Mouse (Mus musculus) kidney, adult 2 months (tissue): ENCODE measurements around the gene Zcchc4. TPM values are rescaled to one million over a fixed set of nuclear protein-coding genes. Genes with fewer than 3 reads are reported as not detected.
A peak's percentile ranks its signal among the peaks of the same experiment; 100 is the strongest.
"Not testable (repeated sequence)": the region's sequence is repeated elsewhere in the genome, so short reads cannot be mapped to it uniquely, and the experiment has no call there.

Experiments
- DNase-seq: peaks from one replicate; pipeline ENCODE4 v3.0.0; 2021
- H3K27ac ChIP-seq: fragments of 200-500 bp; 2 replicates; pipeline ENCODE4 v1.5.1; 2012; ENCODE audit warnings: low read depth, low read length, control low read depth, inconsistent platforms; ENCODE audit not compliant: insufficient read depth
- H3K27me3 ChIP-seq: fragments of 200-500 bp; replicated peaks from 2 replicates; pipeline ENCODE4 v1.6.1; 2012; ENCODE audit warnings: mild to moderate bottlenecking, moderate library complexity, low read length, inconsistent platforms; ENCODE audit not compliant: control insufficient read depth, insufficient read depth
- H3K36me3 ChIP-seq: fragments of 200-500 bp; 2 replicates; pipeline ENCODE4 v1.6.1; 2012; ENCODE audit warnings: mild to moderate bottlenecking, moderate library complexity, low read length, inconsistent platforms; ENCODE audit not compliant: control insufficient read depth, insufficient read depth
- H3K4me1 ChIP-seq: fragments of 200-500 bp; 2 replicates; pipeline ENCODE4 v1.6.1; 2011; ENCODE audit warnings: low read length; ENCODE audit not compliant: control insufficient read depth, insufficient read depth
- H3K4me3 ChIP-seq: fragments of 200-500 bp; 2 replicates; pipeline ENCODE4 v1.5.1; 2011; ENCODE audit warnings: mild to moderate bottlenecking, low read depth, low read length, control low read depth; ENCODE audit not compliant: insufficient read depth
- CTCF ChIP-seq: fragments of 200-500 bp; conservative IDR thresholded peaks from 2 replicates; pipeline ENCODE4 v1.5.1; 2011; ENCODE audit warnings: low read depth, mild to moderate bottlenecking, control low read depth, low read length, moderate library complexity, mixed read lengths; ENCODE audit not compliant: insufficient read depth, insufficient read length
- POLR2A ChIP-seq: fragments of 200-500 bp; IDR thresholded peaks from one replicate; pipeline ENCODE4 v1.6.1; 2011; ENCODE audit warnings: low read depth, low read length, control low read depth
- WGBS: fragments of 180-500 bp; shearing (Covaris S2); methylation state at CpG from one replicate; pipeline ENCODE4 v1.1.7; 2018; 5-methylcytosine and 5-hydroxymethylcytosine counted together
- polyA plus RNA-seq: library from polyadenylated mRNA; depleted of rRNA; stranded (reverse); fragments of >200 nt; gene quantifications from 2 replicates; pipeline ENCODE4 v1.2.3, GENCODE M21; 2012

Zcchc4 gene
- polyA plus RNA-seq, 1 experiment, result 6.5 TPM

DNA sequence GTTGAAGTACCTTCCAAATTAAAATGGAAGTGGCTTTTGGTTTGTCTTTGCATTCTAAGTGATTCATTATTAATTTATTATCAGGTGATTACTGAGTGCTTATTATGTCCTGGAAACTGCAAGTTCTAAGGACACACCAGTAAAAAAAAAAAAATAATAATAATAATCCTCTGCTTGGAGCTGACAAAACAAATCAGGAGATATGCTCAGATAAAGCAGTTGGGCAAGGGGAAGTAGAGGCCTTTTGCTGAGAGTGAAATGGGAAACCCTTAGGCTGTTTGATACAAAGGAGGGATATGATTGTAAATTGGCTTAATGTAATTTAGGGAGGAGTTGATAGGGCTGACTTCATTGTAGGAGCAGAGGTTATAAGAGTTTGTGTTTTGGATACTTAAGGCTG is 28.3 kb upstream of the Zcchc4 start:
- Histone ChIP-seq H3K4me3 (no peak overlapping the region), H3K27me3 (no peaks in the 10 kb centered on the region; the same call in 1 of the 2 replicates), H3K4me1 (peaks cover 12% of the 10 kb centered on the region), H3K27ac (no peak overlapping the region), H3K36me3 (no peaks in the 10 kb centered on the region)
- no peak for DNase-seq
- TF ChIP-seq CTCF, result no peak
- TF ChIP-seq POLR2A, result no peak

DNA sequence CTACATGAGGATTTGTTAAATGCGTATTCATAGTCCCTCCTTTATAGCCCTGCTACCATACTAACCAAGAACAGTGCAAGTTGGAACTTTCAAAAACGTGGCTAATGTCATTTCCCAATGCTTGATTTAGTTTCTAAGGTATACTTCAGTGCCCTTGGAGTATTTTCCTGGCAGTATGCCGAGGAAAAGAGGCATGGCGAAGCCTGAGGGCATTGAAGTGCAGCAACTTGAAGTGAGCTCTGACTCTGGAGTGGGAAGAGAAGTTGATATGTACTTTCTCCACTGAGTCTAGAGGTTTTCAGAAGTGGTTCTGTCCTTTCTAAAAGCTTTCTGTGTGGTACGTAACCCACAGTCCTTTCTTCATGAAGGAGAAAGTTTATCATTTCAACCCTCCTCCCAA is 26.5 kb upstream of the Zcchc4 start:
- Histone ChIP-seq H3K4me1 (peaks cover 6% of the 10 kb centered on the region), H3K27ac (no peak overlapping the region), H3K4me3 (no peak overlapping the region), H3K27me3 (no peaks in the 10 kb centered on the region; the same call in 1 of the 2 replicates), H3K36me3 (no peaks in the 10 kb centered on the region)
- peak; percentile 78 for DNase-seq
- 44% methylated on average over 5 of the region's 5 CpGs for WGBS
- TF ChIP-seq POLR2A (no peak), CTCF (no peak)

DNA sequence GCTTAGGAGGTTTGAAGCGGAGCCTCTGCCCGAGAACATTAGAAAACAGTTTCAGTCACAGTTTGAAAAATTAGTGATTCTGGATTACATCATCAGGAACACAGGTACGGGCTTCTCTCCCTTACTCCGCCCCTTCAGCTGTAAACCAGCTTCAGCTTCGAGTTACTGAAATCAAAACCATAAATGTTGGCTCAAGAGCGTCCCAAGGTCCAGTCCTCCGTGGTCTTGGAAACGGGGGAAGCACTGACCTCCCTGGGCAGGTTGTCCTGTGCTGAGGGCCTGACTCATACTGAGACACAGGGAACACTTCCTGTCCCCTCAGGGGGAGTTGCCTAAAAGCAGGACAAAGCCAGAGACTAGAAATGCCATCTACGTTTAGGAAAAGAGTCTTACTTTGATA is 22.1 kb upstream of the Zcchc4 start:
- Histone ChIP-seq H3K4me3 (no peak overlapping the region), H3K27ac (no peak overlapping the region), H3K27me3 (no peaks in the 10 kb centered on the region), H3K36me3 (no peaks in the 10 kb centered on the region), H3K4me1 (peaks cover 3% of the 10 kb centered on the region)
- 73% methylated on average over 9 of the region's 9 CpGs for WGBS
- TF ChIP-seq CTCF (no peak), POLR2A (no peak)
- DNase-seq, result no peak

DNA sequence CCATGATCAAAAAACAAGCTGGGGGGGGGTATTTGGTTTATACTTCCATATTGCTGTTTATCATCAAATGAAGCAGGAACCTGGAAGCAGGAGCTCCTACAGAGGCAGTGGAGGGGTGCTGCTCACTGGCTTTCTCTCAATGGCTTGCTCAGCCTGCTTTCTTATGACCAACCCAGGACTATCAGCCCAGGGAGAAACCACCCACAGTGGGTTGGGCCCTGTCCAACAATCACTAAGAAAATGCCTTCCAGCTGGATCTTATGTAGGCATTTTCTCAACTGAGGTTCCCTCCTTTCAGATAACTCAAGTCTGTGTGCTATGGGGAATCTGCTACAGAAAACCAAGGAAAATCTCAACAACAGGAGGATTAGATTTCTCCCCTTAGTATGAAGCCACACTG is 21.0 kb upstream of the Zcchc4 start:
- Histone ChIP-seq H3K27me3 (no peaks in the 10 kb centered on the region), H3K4me3 (no peak overlapping the region), H3K4me1 (0 out of 2 replicates have a peak, but pooled peaks cover 1% of the 10 kb centered on the region), H3K36me3 (no peaks in the 10 kb centered on the region), H3K27ac (no peak overlapping the region)
- no peak for TF ChIP-seq POLR2A
- no peak for TF ChIP-seq CTCF
- DNase-seq, result no peak

DNA sequence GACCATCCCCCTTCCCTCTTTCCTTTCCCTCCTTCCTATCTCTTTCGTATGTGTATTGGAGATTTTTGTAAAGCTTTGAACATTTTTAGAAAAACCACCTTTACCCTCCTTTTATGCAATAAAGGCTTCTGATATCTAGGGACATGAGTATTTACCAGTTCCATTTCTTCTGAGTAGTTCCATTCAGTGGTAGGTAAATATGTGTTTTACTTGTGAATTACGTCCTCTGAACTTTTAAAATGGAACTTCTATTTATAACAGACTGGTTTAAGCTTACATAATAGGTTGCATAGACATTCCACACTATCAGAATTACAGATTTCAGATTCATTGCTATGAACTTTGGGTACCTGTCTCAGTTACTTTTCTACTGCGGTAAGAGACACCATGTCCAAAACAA is 19.9 kb upstream of the Zcchc4 start:
- Histone ChIP-seq H3K27ac (no peak overlapping the region), H3K36me3 (no peaks in the 10 kb centered on the region), H3K4me1 (no peaks in the 10 kb centered on the region), H3K27me3 (no peaks in the 10 kb centered on the region), H3K4me3 (no peak overlapping the region)
- 91% methylated on average over 3 of the region's 3 CpGs for WGBS
- DNase-seq, result no peak
- TF ChIP-seq CTCF (no peak), POLR2A (no peak)

DNA sequence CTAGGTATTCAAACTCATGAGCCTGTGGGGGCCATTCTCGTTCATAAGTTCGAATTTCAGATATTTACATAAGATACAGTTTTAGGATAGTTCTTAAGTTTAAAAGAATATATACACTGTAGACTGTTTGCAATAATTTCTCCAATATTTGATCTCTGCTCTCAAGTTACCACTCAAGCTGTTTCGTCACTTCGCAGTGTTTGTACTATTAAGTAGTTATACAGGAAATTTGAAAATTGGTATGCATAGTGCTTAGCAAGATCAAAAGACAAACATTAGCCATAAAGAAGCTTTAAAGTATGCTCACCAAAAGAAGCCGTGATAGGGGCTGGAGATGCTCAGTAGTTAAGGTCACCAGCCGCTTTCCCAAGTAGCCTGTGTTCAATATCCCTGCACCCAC is 19.2 kb upstream of the Zcchc4 start:
- no peak for TF ChIP-seq POLR2A
- no peak for TF ChIP-seq CTCF
- no peak overlapping the region for H3K4me3 ChIP-seq
- H3K36me3 ChIP-seq, result peaks cover 1% of the 10 kb centered on the region; the same call in 1 of the 2 replicates
- H3K4me1 ChIP-seq, result no peaks in the 10 kb centered on the region
- 95% methylated on average over 6 of the region's 6 CpGs for WGBS
- no peaks in the 10 kb centered on the region for H3K27me3 ChIP-seq
- no peak overlapping the region for H3K27ac ChIP-seq
- DNase-seq, result no peak

DNA sequence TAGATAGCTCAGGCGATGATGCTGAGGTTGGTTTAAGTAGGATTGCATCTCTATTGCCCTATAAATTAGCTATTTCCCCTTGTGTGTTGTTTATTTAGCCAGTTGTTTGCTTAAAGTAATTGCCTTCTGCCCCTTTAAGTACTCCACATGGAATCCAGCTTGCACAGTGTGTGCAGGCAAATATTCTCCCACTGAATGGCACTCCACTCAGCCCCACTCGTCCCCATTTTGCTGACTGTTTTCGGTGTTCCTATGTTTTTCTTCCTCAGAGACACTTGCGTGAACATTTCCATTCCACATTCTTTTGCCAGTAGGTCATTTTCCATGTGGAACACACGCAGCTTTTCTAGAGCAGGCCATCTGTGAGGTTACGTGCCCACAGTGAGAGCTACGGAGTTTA is 12.6 kb upstream of the Zcchc4 start:
- 83% methylated on average over 7 of the region's 7 CpGs for WGBS
- peaks cover 3% of the 10 kb centered on the region; the same call in 1 of the 2 replicates for H3K36me3 ChIP-seq
- no peak overlapping the region for H3K4me3 ChIP-seq
- no peak for DNase-seq
- no peaks in the 10 kb centered on the region for H3K27me3 ChIP-seq
- no peaks in the 10 kb centered on the region for H3K4me1 ChIP-seq
- no peak for TF ChIP-seq CTCF
- TF ChIP-seq POLR2A, result no peak
- no peak overlapping the region for H3K27ac ChIP-seq

DNA sequence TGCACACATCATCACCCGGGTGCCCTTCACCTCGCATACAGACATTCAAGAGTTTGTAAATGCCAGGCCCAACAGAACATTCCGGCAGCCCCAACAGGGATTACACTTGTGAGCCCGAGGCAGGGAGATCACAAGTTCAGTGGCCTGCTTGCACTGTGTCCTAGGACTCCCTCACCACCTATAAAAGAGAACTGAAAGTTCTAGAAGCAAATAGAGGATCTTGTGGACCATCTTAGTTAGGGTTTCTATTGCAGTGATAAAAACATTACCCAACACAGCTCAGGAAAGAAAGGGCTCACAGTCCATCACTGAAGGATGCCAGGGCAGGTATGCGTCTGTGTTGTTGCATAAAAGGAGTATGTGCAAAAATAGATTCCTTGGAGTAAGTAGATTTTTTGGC is 942 bp upstream of the Zcchc4 start:
- no peak overlapping the region for H3K27ac ChIP-seq
- H3K4me1 ChIP-seq, result no peaks in the 10 kb centered on the region
- no peak for TF ChIP-seq CTCF
- no peak for TF ChIP-seq POLR2A
- H3K36me3 ChIP-seq, result no peaks in the 10 kb centered on the region
- H3K27me3 ChIP-seq, result no peaks in the 10 kb centered on the region
- WGBS, result 87% methylated on average over 5 of the region's 5 CpGs
- DNase-seq, result no peak
- H3K4me3 ChIP-seq, result no peak overlapping the region

DNA sequence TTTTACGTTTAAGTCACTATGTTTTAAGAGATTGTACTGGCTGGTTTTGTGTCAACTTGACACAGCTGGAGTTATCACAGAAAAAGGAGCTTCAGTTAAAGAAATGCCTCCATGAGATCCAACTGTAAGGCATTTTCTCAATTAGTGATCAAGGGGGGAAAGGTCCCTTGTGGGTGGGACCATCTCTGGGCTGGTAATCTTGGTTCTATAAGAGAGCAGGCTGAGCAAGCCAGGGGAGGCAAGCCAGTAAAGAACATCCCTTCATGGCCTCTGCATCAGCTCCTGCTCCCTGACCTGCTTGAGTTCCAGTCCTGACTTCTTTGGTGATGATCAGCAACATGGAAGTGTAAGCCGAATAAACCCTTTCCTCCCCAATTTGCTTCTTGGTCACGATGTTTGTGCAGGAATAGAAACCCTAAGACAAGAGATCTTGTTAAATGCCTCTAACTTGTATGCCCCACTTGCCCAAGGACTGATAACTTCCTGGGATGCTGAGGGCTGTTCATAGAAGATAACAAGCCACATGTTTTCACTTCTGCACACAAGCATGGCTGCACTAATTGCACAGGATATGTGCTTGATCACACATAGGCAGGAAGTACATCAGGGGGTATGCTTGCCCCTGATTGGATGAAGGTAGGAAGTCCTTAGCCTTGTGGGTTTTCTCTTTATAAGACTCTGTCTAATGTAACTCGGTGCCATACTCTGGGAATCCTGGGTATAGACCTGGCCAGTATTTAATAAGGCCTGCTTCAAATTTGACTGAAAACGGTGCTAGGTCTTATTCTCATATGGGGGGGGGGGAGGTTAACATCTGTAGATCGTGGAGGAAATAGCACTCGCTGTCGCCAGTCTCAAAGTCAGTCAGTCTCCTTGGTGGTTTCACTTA is 1.5 kb downstream of the Zcchc4 start:
- not testable (repeated sequence) for H3K27me3 ChIP-seq, H3K36me3 ChIP-seq, H3K4me1 ChIP-seq, DNase-seq, H3K27ac ChIP-seq, H3K4me3 ChIP-seq
- WGBS, result 91% methylated on average over 8 of the region's 8 CpGs
